14 mouse cellular contexts compared by ENCODE assay signal in the genomic region with DNA sequence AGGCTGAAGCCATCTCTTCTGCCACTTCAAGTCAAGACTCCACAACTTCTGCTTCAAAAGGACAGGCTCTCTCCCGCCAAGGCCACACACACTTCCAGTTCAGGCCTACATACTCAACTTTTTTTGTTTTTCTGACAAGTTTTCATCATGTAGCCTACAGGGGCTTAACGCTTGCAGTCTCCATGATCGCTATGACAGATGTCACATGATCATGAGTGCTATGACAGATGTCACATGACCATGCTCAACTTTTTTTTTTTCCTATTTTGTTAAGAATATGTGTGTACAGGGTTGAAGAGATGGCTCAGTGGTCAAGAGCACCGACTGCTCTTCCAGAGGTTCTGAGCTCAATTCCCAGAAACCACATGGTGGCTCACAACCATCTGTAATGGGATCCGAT.
"Had no signal": no experiment of that assay in that cellular context is flagged by ENCODE, and none has a peak within 500 bp of the region (broad histone marks: within the 10 kb centered on the region; RNA-seq: fewer than 3 reads in every experiment).

No protein-coding gene starts in this region.

- H3K4me3 ChIP-seq: midbrain, embryonic 10.5 days; midbrain, embryonic 12.5 days; neural tube, embryonic 12.5 days had no signal

- H3K27me3 ChIP-seq: midbrain, embryonic 12.5 days; neural tube, embryonic 12.5 days had no signal

- H3K4me2 ChIP-seq: lung, embryonic 14.5 days; midbrain, embryonic 12.5 days; neural tube, embryonic 12.5 days had no signal

- H3K4me1 ChIP-seq: midbrain, embryonic 10.5 days; midbrain, embryonic 12.5 days; neural tube, embryonic 12.5 days had no signal

- H3K9ac ChIP-seq: lung, embryonic 14.5 days; midbrain, embryonic 12.5 days; neural tube, embryonic 12.5 days had no signal

- DNase-seq: lung, adult 18-20 months; lung, embryonic 14.5 days; lung, postnatal 10 days; lung, postnatal 4 days; midbrain, embryonic 14.5 days; right cerebral cortex, postnatal 14 days; right cerebral cortex, postnatal 4 days; spleen, adult 18-20 months; thymus, adult 18-20 months; thymus, postnatal 14 days; thymus, postnatal 4 days had no signal

- H3K9me3 ChIP-seq: midbrain, embryonic 10.5 days; midbrain, embryonic 12.5 days; neural tube, embryonic 12.5 days had no signal

- H3K27ac ChIP-seq: midbrain, embryonic 10.5 days; midbrain, embryonic 12.5 days; neural tube, embryonic 12.5 days had no signal
